Mouse (Mus musculus) limb, embryonic 12.5 days (tissue): ENCODE measurements around the gene Hbq1a. TPM values are rescaled to one million over a fixed set of nuclear protein-coding genes. Genes with fewer than 3 reads are reported as not detected.
"Not testable (repeated sequence)": the region's sequence is repeated elsewhere in the genome, so short reads cannot be mapped to it uniquely, and the experiment has no call there.

Experiments used
- ATAC-seq: fragments of 200-750 bp; cut with Nextera tagmentation; 2 replicates; pipeline ENCODE4 v1.8.0; 2017; ENCODE audit warnings: low read depth, moderate TSS enrichment; ENCODE audit not compliant: insufficient number of reproducible peaks, insufficient read depth, low FRiP score, low TSS enrichment
- H3K27ac ChIP-seq: fragments of 300-500 bp; sonication (generic); 2 replicates; pipeline ENCODE4 v1.5.1; 2016; ENCODE audit warnings: mild to moderate bottlenecking, moderate library complexity
- H3K27me3 ChIP-seq: fragments of 300-500 bp; sonication (generic); 2 replicates; pipeline ENCODE4 v1.6.1; 2016; ENCODE audit warnings: mild to moderate bottlenecking, moderate library complexity
- H3K36me3 ChIP-seq: fragments of 300-500 bp; sonication (generic); 2 replicates; pipeline ENCODE4 v1.6.1; 2016; ENCODE audit warnings: mild to moderate bottlenecking, moderate library complexity
- H3K4me1 ChIP-seq: fragments of 300-500 bp; sonication (generic); replicated peaks from 2 replicates; pipeline ENCODE4 v1.6.1; 2016
- H3K4me2 ChIP-seq: fragments of 300-500 bp; sonication (generic); 2 replicates; pipeline ENCODE4 v1.6.1; 2016; ENCODE audit warnings: mild to moderate bottlenecking, moderate library complexity
- H3K4me3 ChIP-seq: fragments of 300-500 bp; sonication (generic); replicated peaks from 2 replicates; pipeline ENCODE4 v1.5.1; 2016; ENCODE audit warnings: mild to moderate bottlenecking
- H3K9ac ChIP-seq: fragments of 300-500 bp; sonication (generic); replicated peaks from 2 replicates; pipeline ENCODE4 v1.6.1; 2016; ENCODE audit warnings: mild to moderate bottlenecking, moderate library complexity
- H3K9me3 ChIP-seq: fragments of 300-500 bp; sonication (generic); 2 replicates; pipeline ENCODE4 v1.6.1; 2016; ENCODE audit warnings: mild to moderate bottlenecking, moderate library complexity
- WGBS: fragments of 180-500 bp; shearing (Covaris S2); methylation state at CpG from one replicate; pipeline ENCODE4 v1.1.7; 2016; 5-methylcytosine and 5-hydroxymethylcytosine counted together
- polyA plus RNA-seq: library from polyadenylated mRNA; unstranded; fragments of >200 nt; fragmentation: Nextera tagmentation; extraction: Ambion mirVana; gene quantifications from 2 replicates; pipeline ENCODE4 v1.2.1, GENCODE M21; 2016

The Hbq1a gene
- polyA plus RNA-seq, 1 experiment from 2014 or later = not detected

- WGBS = 78% methylated on average over 7 of the region's 7 CpGs
These were observed 14.7 kb upstream of the Hbq1a start for GRCm38 (mm10) chr11:32285031-32285775.

GRCm38 (mm10) chr11:32285887-32286286 is 14.0 kb upstream of the Hbq1a start:
- H3K4me3 ChIP-seq, H3K4me2 ChIP-seq, ATAC-seq: not testable (repeated sequence)

More at GRCm38 (mm10) chr11:32285031-32285775, 14.7 kb upstream of the Hbq1a start:
- no peak overlapping the region for H3K4me2 ChIP-seq
- no peaks in the 10 kb centered on the region for H3K36me3 ChIP-seq
- no peak overlapping the region for H3K27ac ChIP-seq
- no peaks in the 10 kb centered on the region for H3K9me3 ChIP-seq
- ATAC-seq = no peak
- H3K27me3 ChIP-seq = peaks cover 23% of the 10 kb centered on the region
- no peak overlapping the region for H3K9ac ChIP-seq
- H3K4me3 ChIP-seq = no peak overlapping the region
- no peaks in the 10 kb centered on the region for H3K4me1 ChIP-seq

GRCm38 (mm10) chr11:32286695-32287492 is 13.0 kb upstream of the Hbq1a start, which contains the start of gene Hbq1b:
Gene Hbq1b, plus strand, starts transcription at chr11:32286965.
- Histone ChIP-seq H3K4me3 (peak within 1 kb of the TSS; percentile 31), H3K27me3 (peaks cover 15% of the 10 kb centered on the region), H3K4me2 (peak within 1 kb of the TSS; percentile 59), H3K9ac (0 out of 2 replicates have a peak within 1 kb of the TSS, but pooled peaks have one; percentile 31)
- ATAC-seq = 0 out of 2 replicates have a peak, but pooled peaks have one; percentile 45
- not testable (repeated sequence) for H3K9me3 ChIP-seq, H3K27ac ChIP-seq, H3K4me1 ChIP-seq, H3K36me3 ChIP-seq
- 21% methylated on average over 31 of the region's 33 CpGs for WGBS

More at GRCm38 (mm10) chr11:32285887-32286286, 14.0 kb upstream of the Hbq1a start:
- not testable (repeated sequence) for H3K36me3 ChIP-seq, H3K9me3 ChIP-seq, H3K27ac ChIP-seq, H3K9ac ChIP-seq, H3K4me1 ChIP-seq
- peaks cover 23% of the 10 kb centered on the region for H3K27me3 ChIP-seq

GRCm38 (mm10) chr11:32287493-32287825 is 12.4 kb upstream of the Hbq1a start:
- Histone ChIP-seq H3K27ac (no peak overlapping the region), H3K9me3 (no peaks in the 10 kb centered on the region), H3K36me3 (no peaks in the 10 kb centered on the region), H3K4me2 (peak overlapping the region; percentile 59; the same call in 1 of the 2 replicates), H3K27me3 (peaks cover 14% of the 10 kb centered on the region), H3K4me3 (no peak overlapping the region), H3K9ac (no peak overlapping the region), H3K4me1 (no peaks in the 10 kb centered on the region)
- ATAC-seq = no peak
- 69% methylated on average over 9 of the region's 9 CpGs for WGBS

- not testable (repeated sequence) for H3K9ac ChIP-seq, H3K27me3 ChIP-seq, H3K4me3 ChIP-seq, H3K27ac ChIP-seq, H3K4me2 ChIP-seq, H3K36me3 ChIP-seq, H3K4me1 ChIP-seq, ATAC-seq, H3K9me3 ChIP-seq
- 85% methylated on average over 4 of the region's 4 CpGs for WGBS
These were observed 7.0 kb upstream of the Hbq1a start for GRCm38 (mm10) chr11:32292819-32293218.

GRCm38 (mm10) chr11:32293479-32293878 is 6.4 kb upstream of the Hbq1a start:
- ATAC-seq, H3K4me2 ChIP-seq, H3K36me3 ChIP-seq, H3K9ac ChIP-seq, H3K4me1 ChIP-seq, H3K27ac ChIP-seq, H3K4me3 ChIP-seq, H3K9me3 ChIP-seq, H3K27me3 ChIP-seq: not testable (repeated sequence)
- 66% methylated on average over 3 of the region's 3 CpGs for WGBS

GRCm38 (mm10) chr11:32296203-32296602 is 3.7 kb upstream of the Hbq1a start, which contains the start of gene Hba-a2:
Gene Hba-a2, plus strand, starts transcription at chr11:32296489.
- not testable (repeated sequence) for H3K36me3 ChIP-seq, H3K27ac ChIP-seq, H3K9ac ChIP-seq, H3K9me3 ChIP-seq, H3K4me1 ChIP-seq, H3K4me2 ChIP-seq, H3K27me3 ChIP-seq, H3K4me3 ChIP-seq
- 0 out of 2 replicates have a peak, but pooled peaks have one; percentile 57 for ATAC-seq
- WGBS = no CpG with 5 or more reads among the region's 4 CpGs

- not testable (repeated sequence) for ATAC-seq
- WGBS = 40% methylated on average over 2 of the region's 2 CpGs
These were observed 2.5 kb upstream of the Hbq1a start for GRCm38 (mm10) chr11:32297417-32297816.

GRCm38 (mm10) chr11:32297866-32298531 is 1.9 kb upstream of the Hbq1a start:
- Histone ChIP-seq H3K4me2 (no peak overlapping the region), H3K27ac (no peak overlapping the region), H3K27me3 (peaks cover 17% of the 10 kb centered on the region), H3K9ac (no peak overlapping the region), H3K9me3 (no peaks in the 10 kb centered on the region), H3K36me3 (no peaks in the 10 kb centered on the region), H3K4me1 (no peaks in the 10 kb centered on the region), H3K4me3 (no peak overlapping the region)
- no peak for ATAC-seq
- WGBS = 83% methylated on average over 1 of the region's 1 CpGs

More at GRCm38 (mm10) chr11:32297417-32297816, 2.5 kb upstream of the Hbq1a start:
- H3K27ac ChIP-seq, H3K9ac ChIP-seq, H3K36me3 ChIP-seq, H3K4me1 ChIP-seq, H3K4me2 ChIP-seq, H3K4me3 ChIP-seq, H3K9me3 ChIP-seq: not testable (repeated sequence)
- peaks cover 13% of the 10 kb centered on the region for H3K27me3 ChIP-seq

GRCm38 (mm10) chr11:32298532-32298918 is 1.3 kb upstream of the Hbq1a start:
- Histone ChIP-seq H3K9ac (no peak overlapping the region), H3K4me3 (no peak overlapping the region), H3K36me3 (no peaks in the 10 kb centered on the region), H3K4me1 (no peaks in the 10 kb centered on the region), H3K4me2 (no peak overlapping the region), H3K27ac (no peak overlapping the region), H3K27me3 (peaks cover 22% of the 10 kb centered on the region), H3K9me3 (no peaks in the 10 kb centered on the region)
- no peak for ATAC-seq
- WGBS = 91% methylated on average over 2 of the region's 2 CpGs
